8 mouse cellular contexts compared by ENCODE assay signal in the genomic region with DNA sequence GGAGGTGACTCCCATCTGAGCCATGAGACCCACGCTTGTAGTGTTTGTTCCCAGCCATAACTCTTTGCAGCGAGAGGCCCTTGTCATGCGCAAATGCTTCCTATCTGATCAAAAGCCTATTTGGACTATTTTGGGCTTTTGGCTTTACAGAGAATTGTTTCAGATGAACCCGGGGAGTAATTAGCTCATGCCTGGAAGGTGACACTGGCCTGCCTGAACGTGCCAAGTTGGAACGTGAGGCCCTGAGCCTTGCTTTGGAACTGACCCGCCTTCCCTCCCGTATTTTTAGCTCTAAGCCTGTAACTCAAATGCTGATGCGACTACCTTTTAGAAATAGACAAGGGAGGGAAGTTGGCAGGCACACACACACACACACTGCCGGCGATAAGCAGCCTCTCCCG.
A peak's percentile ranks its signal among the peaks of the same experiment; 100 is the strongest.
DNase-seq lines count a peak whose midpoint lies in the region; ATAC-seq lines count a peak whose summit lies in the region.

No protein-coding gene starts in this region.

- no peak overlapping the region for H3K27ac ChIP-seq in embryonic facial prominence, embryonic 11.5 days (replicated peaks; ENCODE audit: low read depth, low read length)
- H3K27ac ChIP-seq in embryonic facial prominence, embryonic 10.5 days (replicated peaks), result no peak overlapping the region; the same call in 1 of the 2 replicates
- peak overlapping the region; percentile 78 for H3K27ac ChIP-seq in limb, embryonic 15.5 days
- no peak overlapping the region for H3K27ac ChIP-seq in limb, embryonic 10.5 days
- peak overlapping the region; percentile 62 for H3K27ac ChIP-seq in stomach, embryonic 15.5 days
- H3K27ac ChIP-seq in liver, embryonic 11.5 days (ENCODE audit: low read depth, low read length), result no peak overlapping the region

- H3K9ac ChIP-seq in embryonic facial prominence, embryonic 11.5 days (replicated peaks; ENCODE audit: low read length), result no peak overlapping the region
- no peak overlapping the region for H3K9ac ChIP-seq in limb, embryonic 15.5 days
- no peak overlapping the region for H3K9ac ChIP-seq in stomach, embryonic 15.5 days
- H3K9ac ChIP-seq in liver, embryonic 11.5 days (ENCODE audit: low read depth, low read length), result no peak overlapping the region

- WGBS in embryonic facial prominence, embryonic 11.5 days, result 84% methylated on average over 12 of the region's 12 CpGs
- 84% methylated on average over 12 of the region's 12 CpGs for WGBS in embryonic facial prominence, embryonic 10.5 days
- WGBS in limb, embryonic 15.5 days, result 57% methylated on average over 12 of the region's 12 CpGs
- WGBS in limb, embryonic 10.5 days, result 89% methylated on average over 12 of the region's 12 CpGs
- 64% methylated on average over 12 of the region's 12 CpGs for WGBS in stomach, embryonic 15.5 days
- WGBS in liver, embryonic 11.5 days, result 83% methylated on average over 12 of the region's 12 CpGs

- H3K36me3 ChIP-seq in embryonic facial prominence, embryonic 11.5 days (replicated peaks; ENCODE audit: control insufficient read depth, insufficient read depth, low read depth, low read length), result no peaks in the 10 kb centered on the region
- peaks cover 24% of the 10 kb centered on the region for H3K36me3 ChIP-seq in embryonic facial prominence, embryonic 10.5 days (replicated peaks)
- no peaks in the 10 kb centered on the region for H3K36me3 ChIP-seq in limb, embryonic 15.5 days
- H3K36me3 ChIP-seq in limb, embryonic 10.5 days, result peaks cover 5% of the 10 kb centered on the region; the same call in 1 of the 2 replicates
- H3K36me3 ChIP-seq in stomach, embryonic 15.5 days, result no peaks in the 10 kb centered on the region
- H3K36me3 ChIP-seq in liver, embryonic 11.5 days (ENCODE audit: control insufficient read depth, insufficient read depth, low read length), result no peaks in the 10 kb centered on the region

- H3K4me2 ChIP-seq in embryonic facial prominence, embryonic 11.5 days (ENCODE audit: low read depth, low read length), result no peak overlapping the region
- H3K4me2 ChIP-seq in limb, embryonic 15.5 days, result peak overlapping the region; percentile 17
- no peak overlapping the region for H3K4me2 ChIP-seq in stomach, embryonic 15.5 days
- H3K4me2 ChIP-seq in liver, embryonic 11.5 days, result no peak overlapping the region

- no peak for ATAC-seq in embryonic facial prominence, embryonic 11.5 days (replicated peaks; ENCODE audit: insufficient number of reproducible peaks, low FRiP score, low TSS enrichment, low read depth)
- no peak; the same call in 1 of the 2 replicates for ATAC-seq in limb, embryonic 15.5 days (ENCODE audit: insufficient number of reproducible peaks, low FRiP score, low TSS enrichment, low read depth)
- ATAC-seq in stomach, embryonic 15.5 days (ENCODE audit: insufficient read depth, low FRiP score, low read depth), result no peak
- no peak for ATAC-seq in megakaryocyte progenitor cell, adult 5-6 weeks (replicated peaks; ENCODE audit: poor library complexity)
- ATAC-seq in liver, embryonic 11.5 days (replicated peaks; ENCODE audit: low FRiP score), result no peak

- H3K4me3 ChIP-seq in embryonic facial prominence, embryonic 11.5 days (ENCODE audit: low read depth, low read length), result no peak overlapping the region
- H3K4me3 ChIP-seq in embryonic facial prominence, embryonic 10.5 days, result no peak overlapping the region
- peak overlapping the region; percentile 20 for H3K4me3 ChIP-seq in limb, embryonic 15.5 days
- H3K4me3 ChIP-seq in limb, embryonic 10.5 days, result no peak overlapping the region
- no peak overlapping the region for H3K4me3 ChIP-seq in stomach, embryonic 15.5 days (replicated peaks)
- H3K4me3 ChIP-seq in liver, embryonic 11.5 days (ENCODE audit: low read depth, low read length), result no peak overlapping the region

- DNase-seq in embryonic facial prominence, embryonic 11.5 days (ENCODE audit: low spot score), result peak; percentile 4
- DNase-seq in embryonic facial prominence, embryonic 10.5 days (ENCODE audit: low spot score), result no peak
- no peak for DNase-seq in limb, embryonic 10.5 days (ENCODE audit: low spot score)
- peak; percentile 61 to 62 for DNase-seq in heart, adult 9 months (ENCODE audit: low spot score in 2 of 2)
- DNase-seq in liver, embryonic 11.5 days (ENCODE audit: low spot score), result no peak

- no peaks in the 10 kb centered on the region for H3K27me3 ChIP-seq in embryonic facial prominence, embryonic 11.5 days (ENCODE audit: control insufficient read depth, insufficient read depth, low read length)
- no peaks in the 10 kb centered on the region for H3K27me3 ChIP-seq in embryonic facial prominence, embryonic 10.5 days (replicated peaks; ENCODE audit: low read depth, poor library complexity, severe bottlenecking)
- no peaks in the 10 kb centered on the region for H3K27me3 ChIP-seq in limb, embryonic 15.5 days
- H3K27me3 ChIP-seq in limb, embryonic 10.5 days (ENCODE audit: low read depth, poor library complexity, severe bottlenecking), result no peaks in the 10 kb centered on the region
- H3K27me3 ChIP-seq in stomach, embryonic 15.5 days (replicated peaks), result no peaks in the 10 kb centered on the region
- no peaks in the 10 kb centered on the region for H3K27me3 ChIP-seq in liver, embryonic 11.5 days (replicated peaks; ENCODE audit: control insufficient read depth, insufficient read depth, low read length)

- no peaks in the 10 kb centered on the region for H3K4me1 ChIP-seq in embryonic facial prominence, embryonic 11.5 days (ENCODE audit: control insufficient read depth, insufficient read depth, low read length)
- peaks cover 32% of the 10 kb centered on the region for H3K4me1 ChIP-seq in embryonic facial prominence, embryonic 10.5 days
- peaks cover 60% of the 10 kb centered on the region for H3K4me1 ChIP-seq in limb, embryonic 15.5 days
- H3K4me1 ChIP-seq in limb, embryonic 10.5 days, result peaks cover 33% of the 10 kb centered on the region
- H3K4me1 ChIP-seq in stomach, embryonic 15.5 days, result peaks cover 19% of the 10 kb centered on the region
- H3K4me1 ChIP-seq in liver, embryonic 11.5 days (replicated peaks; ENCODE audit: control insufficient read depth, insufficient read depth, low read length), result no peaks in the 10 kb centered on the region

- H3K9me3 ChIP-seq in embryonic facial prominence, embryonic 11.5 days (replicated peaks; ENCODE audit: control insufficient read depth, low read length), result no peaks in the 10 kb centered on the region
- H3K9me3 ChIP-seq in embryonic facial prominence, embryonic 10.5 days, result no peaks in the 10 kb centered on the region
- no peaks in the 10 kb centered on the region for H3K9me3 ChIP-seq in limb, embryonic 15.5 days
- no peaks in the 10 kb centered on the region for H3K9me3 ChIP-seq in limb, embryonic 10.5 days (replicated peaks)
- H3K9me3 ChIP-seq in stomach, embryonic 15.5 days, result no peaks in the 10 kb centered on the region
- no peaks in the 10 kb centered on the region for H3K9me3 ChIP-seq in liver, embryonic 11.5 days (ENCODE audit: control insufficient read depth, low read length)

Comparison
In these comparisons a context has a peak if more than half of its experiments do, and no peak if none do; other contexts are left out.
1. DNase-seq: peak in embryonic facial prominence, embryonic 11.5 days (single experiment) and heart, adult 9 months (2 of 2); none in embryonic facial prominence, embryonic 10.5 days (single experiment), limb, embryonic 10.5 days (single experiment) and liver, embryonic 11.5 days (single experiment).
2. H3K27ac ChIP-seq: peak in limb, embryonic 15.5 days (single experiment) and stomach, embryonic 15.5 days (single experiment); none in embryonic facial prominence, embryonic 11.5 days (single experiment), embryonic facial prominence, embryonic 10.5 days (single experiment), limb, embryonic 10.5 days (single experiment) and liver, embryonic 11.5 days (single experiment).